Mouse (Mus musculus) liver, embryonic 15.5 days (tissue): ENCODE results near the gene Mgea5. TPM values are rescaled to one million over a fixed set of nuclear protein-coding genes. Genes with fewer than 3 reads are reported as not detected.
A peak's percentile ranks its signal among the peaks of the same experiment; 100 is the strongest.

Experiments
- ATAC-seq: fragments of 200-750 bp; cut with Nextera tagmentation; 2 replicates; pipeline ENCODE4 v1.8.0; 2017; ENCODE audit warnings: moderate number of reproducible peaks, mild to moderate bottlenecking, moderate library complexity; ENCODE audit not compliant: insufficient read depth
- H3K27ac ChIP-seq: fragments of 300-500 bp; sonication (generic); replicated peaks from 2 replicates; pipeline ENCODE4 v1.5.1; 2015; ENCODE audit warnings: mild to moderate bottlenecking, inconsistent platforms
- H3K27me3 ChIP-seq: fragments of 300-500 bp; sonication (generic); 2 replicates; pipeline ENCODE4 v1.6.1; 2015; ENCODE audit warnings: mild to moderate bottlenecking, inconsistent platforms
- H3K36me3 ChIP-seq: fragments of 300-500 bp; sonication (generic); replicated peaks from 2 replicates; pipeline ENCODE4 v1.6.1; 2015; ENCODE audit warnings: moderate library complexity, mild to moderate bottlenecking, inconsistent platforms
- H3K4me1 ChIP-seq: fragments of 300-500 bp; sonication (generic); replicated peaks from 2 replicates; pipeline ENCODE4 v1.6.1; 2015; ENCODE audit warnings: inconsistent platforms
- H3K4me2 ChIP-seq: fragments of 300-500 bp; sonication (generic); 2 replicates; pipeline ENCODE4 v1.6.1; 2015; ENCODE audit warnings: moderate library complexity, mild to moderate bottlenecking, inconsistent platforms
- H3K4me3 ChIP-seq: fragments of 300-500 bp; sonication (generic); replicated peaks from 2 replicates; pipeline ENCODE4 v1.5.1; 2015; ENCODE audit warnings: mild to moderate bottlenecking, inconsistent platforms
- H3K9ac ChIP-seq: fragments of 300-500 bp; sonication (generic); 2 replicates; pipeline ENCODE4 v1.6.1; 2015; ENCODE audit warnings: moderate library complexity, mild to moderate bottlenecking, inconsistent platforms
- H3K9me3 ChIP-seq: fragments of 300-500 bp; sonication (generic); replicated peaks from 2 replicates; pipeline ENCODE4 v1.6.1; 2016; ENCODE audit warnings: inconsistent platforms
- WGBS: fragments of 180-500 bp; shearing (Covaris S2); methylation state at CpG from one replicate; pipeline ENCODE4 v1.1.7; 2015; ENCODE audit warnings: mixed read lengths; ENCODE audit not compliant: insufficient replicate concordance; 5-methylcytosine and 5-hydroxymethylcytosine counted together
- polyA plus RNA-seq: library from polyadenylated mRNA; unstranded; fragments of >200 nt; fragmentation: Nextera tagmentation; extraction: Ambion mirVana; gene quantifications from 2 replicates; pipeline ENCODE4 v1.2.1, GENCODE M21; 2015

Gene Mgea5
- polyA plus RNA-seq: 16.9 and 20.2 TPM in 2 replicates

DNA sequence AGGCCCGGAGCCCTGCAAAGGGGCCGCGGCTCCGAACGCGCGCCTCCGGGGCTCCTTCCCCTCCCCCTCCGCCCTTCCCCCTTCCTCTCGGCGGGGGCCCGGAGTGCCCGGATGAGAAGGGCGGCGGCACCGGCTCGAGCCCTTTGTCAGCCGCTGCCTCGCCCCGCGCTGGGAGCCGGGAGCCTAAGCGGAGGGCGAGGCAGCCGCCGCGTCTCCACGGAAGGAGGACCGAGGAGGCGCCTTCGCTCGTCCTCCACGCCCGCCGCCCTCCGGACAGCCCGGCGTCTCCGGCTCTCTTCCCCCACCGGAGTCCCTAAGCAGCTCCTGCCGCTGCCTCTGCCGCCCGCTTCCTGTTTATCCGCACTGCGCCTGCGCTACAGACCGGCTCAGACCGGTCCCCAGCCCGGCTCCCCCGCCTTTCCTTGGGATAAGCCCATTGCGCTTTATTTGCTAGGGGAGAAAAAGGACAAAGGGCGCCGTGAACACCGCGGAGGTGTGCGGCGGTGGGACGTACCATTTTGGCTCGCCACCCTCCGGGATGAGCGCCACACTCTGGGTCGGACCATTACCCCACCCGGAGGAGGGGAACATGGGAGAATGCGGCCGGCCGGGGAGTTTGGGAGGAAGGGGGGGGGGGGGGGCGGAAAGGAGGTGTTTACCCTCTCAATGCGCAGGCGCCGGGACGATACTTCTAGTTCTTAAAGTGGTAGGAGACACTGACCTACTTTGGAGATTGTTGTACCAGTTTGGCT lies at the start of gene Mgea5:
Gene Mgea5, minus strand, starts transcription at position 657 of the 752 bp plus-strand sequence.
- H3K36me3 ChIP-seq: peaks cover 34% of the 10 kb centered on the region
- peak; percentile 95 for ATAC-seq
- under 1% methylated on average over 69 of the region's 71 CpGs for WGBS
- H3K4me3 ChIP-seq: peak within 1 kb of the TSS; percentile 95
- H3K4me2 ChIP-seq: peak within 1 kb of the TSS; percentile 82
- no peaks in the 10 kb centered on the region for H3K27me3 ChIP-seq
- no peaks in the 10 kb centered on the region for H3K9me3 ChIP-seq
- H3K27ac ChIP-seq: peak within 1 kb of the TSS; percentile 97
- H3K4me1 ChIP-seq: peaks cover 45% of the 10 kb centered on the region
- H3K9ac ChIP-seq: peak within 1 kb of the TSS; percentile 97

- H3K27ac ChIP-seq: no peak overlapping the region
- no peaks in the 10 kb centered on the region for H3K27me3 ChIP-seq
- no peaks in the 10 kb centered on the region for H3K9me3 ChIP-seq
- H3K4me3 ChIP-seq: no peak overlapping the region
- no peak overlapping the region for H3K4me2 ChIP-seq
- ATAC-seq: no peak
- H3K36me3 ChIP-seq: 0 out of 2 replicates have a peak, but pooled peaks cover 3% of the 10 kb centered on the region
- no peaks in the 10 kb centered on the region; the same call in 1 of the 2 replicates for H3K4me1 ChIP-seq
- H3K9ac ChIP-seq: no peak overlapping the region
- 40% methylated on average over 2 of the region's 2 CpGs for WGBS
Measured at GRCm38 (mm10) chr19:45830679-45831078, 47.0 kb upstream of the Mgea5 start.

- H3K4me3 ChIP-seq: no peak overlapping the region
- 0 out of 2 replicates have a peak, but pooled peaks cover 3% of the 10 kb centered on the region for H3K36me3 ChIP-seq
- no peak for ATAC-seq
- WGBS: 73% methylated on average over 3 of the region's 3 CpGs
- no peaks in the 10 kb centered on the region for H3K9me3 ChIP-seq
- H3K4me2 ChIP-seq: no peak overlapping the region
- H3K27me3 ChIP-seq: no peaks in the 10 kb centered on the region
- no peaks in the 10 kb centered on the region; the same call in 1 of the 2 replicates for H3K4me1 ChIP-seq
- H3K9ac ChIP-seq: no peak overlapping the region
- H3K27ac ChIP-seq: no peak overlapping the region
Measured at GRCm38 (mm10) chr19:45827736-45828135, 44.1 kb upstream of the Mgea5 start.

DNA sequence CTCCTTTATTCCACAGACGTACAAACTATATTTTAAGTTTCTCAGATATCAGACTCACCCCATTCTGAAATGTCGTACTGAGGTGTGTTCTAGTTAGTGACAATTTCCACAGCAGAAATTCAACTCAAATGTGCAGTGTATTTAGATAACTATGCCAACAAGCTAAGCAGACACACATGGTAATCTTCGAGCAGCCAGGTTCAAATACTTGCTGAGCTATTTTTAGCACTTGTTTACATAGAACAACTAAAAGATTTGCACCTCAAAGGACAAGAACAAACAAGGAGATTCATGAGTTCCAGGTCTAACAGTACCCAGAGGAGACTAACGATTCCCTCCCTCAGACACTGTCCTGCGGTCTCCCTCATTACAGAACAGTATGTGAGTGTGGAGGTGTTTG lies 43.5 kb upstream of the Mgea5 start:
- 59% methylated on average over 5 of the region's 5 CpGs for WGBS
- ATAC-seq: no peak
- Histone ChIP-seq H3K4me2 (no peak overlapping the region), H3K36me3 (0 out of 2 replicates have a peak, but pooled peaks cover 3% of the 10 kb centered on the region), H3K9ac (no peak overlapping the region), H3K4me3 (no peak overlapping the region), H3K9me3 (no peaks in the 10 kb centered on the region), H3K27me3 (no peaks in the 10 kb centered on the region), H3K4me1 (no peaks in the 10 kb centered on the region; the same call in 1 of the 2 replicates), H3K27ac (no peak overlapping the region)

DNA sequence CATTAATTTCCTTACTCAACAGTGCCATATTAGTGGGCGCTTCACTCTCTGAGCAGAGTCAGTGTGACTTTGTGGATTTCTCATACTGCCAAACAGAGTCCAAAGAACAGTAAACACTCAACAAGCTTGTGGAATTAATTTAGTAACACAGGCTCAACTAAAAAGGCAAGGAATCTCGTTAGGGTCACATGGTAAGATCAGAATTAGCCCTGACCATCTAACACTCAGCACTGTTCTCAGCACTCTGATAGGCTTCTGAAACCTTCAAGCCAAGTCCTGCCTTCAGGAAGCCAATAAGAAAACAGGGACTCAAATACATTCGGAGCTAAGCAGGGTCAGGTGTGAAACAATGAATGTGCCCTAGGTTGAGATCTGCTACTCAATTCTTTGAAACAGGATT lies 42.5 kb upstream of the Mgea5 start:
- Histone ChIP-seq H3K27ac (no peak overlapping the region), H3K27me3 (no peaks in the 10 kb centered on the region), H3K4me1 (no peaks in the 10 kb centered on the region; the same call in 1 of the 2 replicates), H3K36me3 (0 out of 2 replicates have a peak, but pooled peaks cover 3% of the 10 kb centered on the region), H3K9me3 (no peaks in the 10 kb centered on the region), H3K4me3 (no peak overlapping the region), H3K4me2 (no peak overlapping the region), H3K9ac (no peak overlapping the region)
- ATAC-seq: no peak
- WGBS: 59% methylated on average over 3 of the region's 3 CpGs

- Histone ChIP-seq H3K9me3 (no peaks in the 10 kb centered on the region), H3K4me3 (no peak overlapping the region), H3K9ac (no peak overlapping the region), H3K36me3 (no peaks in the 10 kb centered on the region), H3K27ac (no peak overlapping the region), H3K4me1 (no peaks in the 10 kb centered on the region; the same call in 1 of the 2 replicates), H3K4me2 (no peak overlapping the region), H3K27me3 (peaks cover 11% of the 10 kb centered on the region)
- WGBS: 66% methylated on average over 5 of the region's 5 CpGs
- ATAC-seq: no peak
Measured at GRCm38 (mm10) chr19:45821832-45822231, 38.2 kb upstream of the Mgea5 start.

- Histone ChIP-seq H3K4me2 (no peak overlapping the region), H3K4me3 (no peak overlapping the region), H3K36me3 (no peaks in the 10 kb centered on the region), H3K4me1 (peaks cover 15% of the 10 kb centered on the region), H3K9ac (no peak overlapping the region), H3K27me3 (peaks cover 50% of the 10 kb centered on the region), H3K27ac (no peak overlapping the region), H3K9me3 (no peaks in the 10 kb centered on the region)
- 60% methylated on average over 11 of the region's 11 CpGs for WGBS
- no peak for ATAC-seq
Measured at GRCm38 (mm10) chr19:45817816-45818490, 34.3 kb upstream of the Mgea5 start.

DNA sequence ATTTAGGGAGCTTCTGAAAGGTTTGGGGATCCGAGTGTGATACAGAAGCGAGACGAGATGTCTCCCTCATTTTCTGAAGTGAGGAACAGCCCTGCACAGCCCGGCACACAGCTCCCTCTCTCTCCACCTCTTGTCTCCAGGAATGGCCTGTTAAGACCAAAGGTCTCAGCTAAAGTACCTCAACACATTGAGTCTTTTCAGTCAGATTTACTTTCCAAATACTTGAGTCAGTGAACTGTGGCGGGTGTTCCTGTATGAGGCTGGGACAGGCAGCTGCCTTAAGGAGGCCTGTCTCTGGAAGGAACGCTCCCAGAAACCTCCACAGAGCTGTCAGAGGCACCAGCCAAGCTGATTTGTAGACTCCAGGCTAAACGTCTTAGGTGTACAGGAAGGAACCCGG lies 33.1 kb upstream of the Mgea5 start:
- no peak overlapping the region for H3K4me2 ChIP-seq
- no peak overlapping the region for H3K4me3 ChIP-seq
- no peaks in the 10 kb centered on the region for H3K9me3 ChIP-seq
- ATAC-seq: no peak
- peaks cover 62% of the 10 kb centered on the region for H3K27me3 ChIP-seq
- H3K9ac ChIP-seq: no peak overlapping the region
- WGBS: 44% methylated on average over 8 of the region's 8 CpGs
- H3K4me1 ChIP-seq: peaks cover 26% of the 10 kb centered on the region
- no peaks in the 10 kb centered on the region for H3K36me3 ChIP-seq
- no peak overlapping the region for H3K27ac ChIP-seq

- ATAC-seq: no peak; the same call in 1 of the 2 replicates
- WGBS: 2% methylated on average over 28 of the region's 29 CpGs
- Histone ChIP-seq H3K9ac (no peak within 1 kb of the TSS), H3K27me3 (peaks cover 68% of the 10 kb centered on the region), H3K9me3 (no peaks in the 10 kb centered on the region), H3K4me2 (peak within 1 kb of the TSS; percentile 56), H3K27ac (no peak within 1 kb of the TSS), H3K4me1 (peaks cover 26% of the 10 kb centered on the region), H3K36me3 (no peaks in the 10 kb centered on the region), H3K4me3 (peak within 1 kb of the TSS; percentile 27)
Measured at GRCm38 (mm10) chr19:45815831-45816405, 32.3 kb upstream of the Mgea5 start, which contains the start of gene Kcnip2. Gene Kcnip2 (minus strand): TSS chr19:45816061.

GRCm38 (mm10) chr19:45815170-45815569 lies 31.5 kb upstream of the Mgea5 start:
- no peak overlapping the region for H3K9ac ChIP-seq
- H3K4me2 ChIP-seq: peak overlapping the region; percentile 56
- ATAC-seq: no peak
- H3K4me3 ChIP-seq: no peak overlapping the region
- no peak overlapping the region for H3K27ac ChIP-seq
- H3K9me3 ChIP-seq: no peaks in the 10 kb centered on the region
- peaks cover 68% of the 10 kb centered on the region for H3K27me3 ChIP-seq
- H3K36me3 ChIP-seq: no peaks in the 10 kb centered on the region
- H3K4me1 ChIP-seq: peaks cover 26% of the 10 kb centered on the region
- 55% methylated on average over 10 of the region's 10 CpGs for WGBS

- no peak for ATAC-seq
- no peak overlapping the region for H3K9ac ChIP-seq
- peaks cover 26% of the 10 kb centered on the region for H3K4me1 ChIP-seq
- H3K27ac ChIP-seq: no peak overlapping the region
- H3K27me3 ChIP-seq: peaks cover 68% of the 10 kb centered on the region
- no peaks in the 10 kb centered on the region for H3K9me3 ChIP-seq
- H3K36me3 ChIP-seq: no peaks in the 10 kb centered on the region
- WGBS: 13% methylated on average over 12 of the region's 12 CpGs
- no peak overlapping the region for H3K4me2 ChIP-seq
- no peak overlapping the region for H3K4me3 ChIP-seq
Measured at GRCm38 (mm10) chr19:45813801-45814200, 30.2 kb upstream of the Mgea5 start.
